Mouse (Mus musculus) embryo, embryonic 11.5 days (tissue): Measurements from ENCODE around the gene Kalrn.

Source experiments
- DNase-seq: peaks from one replicate; pipeline ENCODE4 v3.0.0-alpha.2; 2012; ENCODE audit warnings: low read depth, low spot score

Gene Kalrn

DNA sequence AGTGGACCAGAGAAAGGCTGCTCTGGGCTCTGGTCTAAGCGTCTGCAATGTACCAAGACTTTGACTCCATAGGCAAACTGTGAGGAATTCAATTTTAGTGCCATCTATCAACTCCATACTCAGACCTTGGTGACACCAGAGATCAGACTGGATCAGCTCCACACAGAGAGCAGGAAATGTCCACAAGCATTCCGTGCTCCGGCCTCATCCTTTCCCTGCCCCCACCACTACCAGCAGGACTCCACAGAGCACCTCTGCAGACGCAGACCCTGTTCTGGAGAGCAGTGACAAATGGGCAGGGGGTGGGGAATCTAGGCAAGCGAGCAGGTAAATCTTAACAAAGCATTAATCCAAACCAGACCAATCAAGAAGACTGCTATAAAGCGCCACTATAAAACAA is 15.4 kb downstream of the Kalrn start:
- no peak for DNase-seq

- no peak for DNase-seq
Measured at GRCm38 (mm10) chr16:34552731-34553130, 20.6 kb downstream of the Kalrn start.

DNA sequence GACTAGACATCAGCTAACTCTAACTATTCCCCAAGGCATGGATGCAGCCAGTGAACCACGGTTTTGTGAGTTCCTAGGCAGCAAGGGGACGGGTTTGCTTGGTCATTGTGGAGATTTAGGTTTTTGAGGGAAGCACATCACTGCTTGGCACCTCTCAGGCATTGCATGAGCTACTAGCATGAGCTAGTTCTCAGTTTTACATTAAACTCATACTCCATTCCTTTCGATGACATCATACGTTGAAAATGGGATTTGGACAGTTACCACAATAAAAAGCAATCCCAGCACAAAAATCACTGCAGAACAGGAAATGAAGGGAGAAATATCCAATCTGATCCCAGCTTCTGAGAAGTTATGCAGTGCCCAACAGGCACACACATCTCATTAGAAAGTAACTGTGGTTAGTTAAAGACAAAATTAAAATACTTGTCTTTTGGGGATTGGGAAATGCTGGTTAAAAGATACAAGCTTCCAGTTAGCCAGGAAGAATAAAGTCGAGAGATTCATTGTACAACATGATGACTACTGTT is 23.8 kb downstream of the Kalrn start:
- no peak for DNase-seq

DNA sequence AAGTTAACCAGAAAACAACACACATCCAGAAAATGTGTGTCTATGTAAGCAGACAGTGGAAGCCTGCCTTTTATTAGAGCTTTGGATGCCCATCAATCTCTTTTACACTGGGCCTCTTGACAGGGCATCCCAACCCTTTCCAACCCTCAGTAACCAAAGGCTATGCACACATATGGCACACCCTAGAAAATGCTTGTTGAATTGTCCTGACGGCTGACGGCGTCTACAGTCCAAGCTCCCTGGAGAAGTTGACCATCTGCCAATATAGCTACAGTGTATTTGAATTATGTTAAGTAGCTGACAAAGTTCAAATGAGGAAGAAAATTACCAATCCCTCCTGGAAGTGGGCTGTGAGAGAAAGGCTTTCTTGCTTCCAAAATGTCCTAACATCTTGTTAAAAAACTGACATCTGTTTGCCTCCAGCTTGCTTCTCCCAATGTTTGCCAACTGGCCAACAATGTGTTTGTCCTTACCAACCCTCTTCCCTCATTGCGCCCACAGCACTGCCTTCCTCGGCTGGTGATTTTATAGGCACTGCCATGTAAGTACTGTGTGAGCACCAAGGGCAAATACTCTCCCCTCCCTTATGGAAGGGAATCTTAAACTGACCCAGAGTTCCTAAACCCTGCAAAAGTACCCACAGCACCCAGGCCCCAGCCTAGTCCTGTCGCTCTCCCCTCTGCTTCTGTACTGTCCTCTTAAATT is 26.4 kb downstream of the Kalrn start:
- DNase-seq: no peak

DNA sequence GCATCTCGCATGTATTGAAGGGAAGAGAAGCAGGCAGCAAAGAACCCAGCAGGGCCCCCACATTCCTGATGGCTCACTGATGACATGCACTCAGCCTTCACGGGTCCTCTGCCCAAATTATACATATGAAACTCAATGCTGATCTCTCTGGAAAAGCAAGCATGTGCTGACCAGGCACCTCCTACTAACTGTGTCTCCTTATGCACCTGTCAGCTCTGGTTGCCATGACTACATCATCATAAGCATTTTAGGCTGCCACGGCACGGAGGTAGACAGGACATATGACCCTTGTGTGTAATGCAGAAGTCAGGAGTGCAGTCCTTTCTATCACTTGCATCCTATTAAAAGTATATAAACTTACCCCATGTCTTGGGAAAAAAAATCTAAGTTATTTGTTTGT is 29.6 kb downstream of the Kalrn start:
- no peak for DNase-seq

GRCm38 (mm10) chr16:34542341-34542740 is 31.0 kb downstream of the Kalrn start:
- DNase-seq: no peak

GRCm38 (mm10) chr16:34538679-34539185 is 34.6 kb downstream of the Kalrn start:
- DNase-seq: no peak

GRCm38 (mm10) chr16:34536300-34536699 is 37.0 kb downstream of the Kalrn start:
- DNase-seq: no peak

DNA sequence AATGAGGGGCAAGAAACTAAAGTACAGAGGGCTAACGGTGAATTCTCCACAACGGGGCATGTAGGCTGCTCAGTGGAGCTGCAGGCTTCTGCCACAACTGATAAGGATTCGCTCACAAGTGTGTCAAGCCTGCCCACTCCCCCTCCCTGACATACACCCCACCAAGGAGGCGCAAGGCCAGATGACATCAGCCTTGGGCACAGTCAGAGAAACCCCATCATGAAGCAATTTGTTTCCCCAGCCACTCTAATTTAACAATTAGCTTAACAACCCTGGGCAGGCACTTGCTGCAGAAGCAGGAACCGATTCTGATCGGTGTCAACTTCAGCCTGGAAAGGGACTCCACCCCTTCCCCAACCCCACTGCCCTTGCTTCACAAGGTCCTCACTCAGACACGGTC is 38.2 kb downstream of the Kalrn start:
- no peak for DNase-seq

DNA sequence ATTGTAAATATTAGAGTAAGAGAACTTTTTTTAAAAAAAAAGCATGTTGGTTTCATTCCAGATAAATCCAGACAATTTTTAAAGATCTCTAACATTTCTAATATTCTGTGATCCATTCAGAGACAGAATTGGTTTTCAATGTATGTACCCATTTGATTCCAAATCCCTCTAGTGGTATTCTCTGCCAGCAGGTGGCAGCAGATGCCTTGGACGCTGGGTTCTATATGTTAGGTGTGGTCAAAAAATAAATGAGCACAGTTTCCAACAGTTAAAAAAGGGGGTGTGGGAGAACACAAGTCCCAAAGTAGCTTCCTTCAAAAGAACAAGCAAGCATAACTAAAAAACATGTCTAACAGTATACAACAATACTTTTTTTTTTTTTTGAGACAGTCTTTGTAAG is 41.8 kb downstream of the Kalrn start:
- no peak for DNase-seq

- no peak for DNase-seq
Measured at GRCm38 (mm10) chr16:34530029-34530428, 43.3 kb downstream of the Kalrn start.

GRCm38 (mm10) chr16:34528234-34528983 is 44.9 kb downstream of the Kalrn start:
- DNase-seq: no peak

DNA sequence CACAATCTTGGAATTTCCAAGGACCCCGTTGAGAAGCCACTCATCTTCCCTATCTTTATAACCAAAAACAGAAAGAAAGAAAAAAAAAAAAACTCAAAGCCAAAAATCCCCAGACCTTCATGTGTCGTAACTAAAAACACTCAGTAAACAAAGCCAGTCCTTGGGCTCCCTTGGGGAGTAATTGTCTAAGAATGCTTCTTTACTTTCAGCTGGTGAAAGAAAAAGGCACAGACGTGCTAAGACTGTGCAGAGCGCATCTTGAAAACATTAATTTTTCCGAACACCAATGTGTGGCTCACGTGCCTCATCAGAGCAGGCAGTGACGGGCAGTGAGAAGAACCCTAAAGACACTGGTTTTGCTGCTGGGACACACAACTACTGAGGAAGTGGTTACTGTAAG is 47.0 kb downstream of the Kalrn start:
- DNase-seq: no peak

DNA sequence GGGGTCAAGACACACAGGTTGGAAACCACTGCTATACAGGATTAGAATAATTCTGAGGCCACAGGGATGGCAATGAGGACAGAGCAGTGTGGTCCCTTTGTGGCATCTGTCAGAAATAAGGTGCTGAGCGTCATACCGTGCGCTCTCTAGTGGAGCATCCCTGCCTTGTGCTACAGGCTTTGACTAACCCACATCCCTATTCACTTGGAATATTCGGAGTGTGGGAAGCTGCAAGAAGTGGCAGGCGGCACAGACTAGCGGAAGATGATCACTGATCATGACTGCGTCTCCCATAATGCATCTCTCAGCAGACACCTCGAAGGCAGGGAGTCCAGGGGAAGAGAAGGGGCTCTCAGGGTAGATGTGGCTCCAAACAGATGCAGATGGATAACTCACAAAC is 47.5 kb downstream of the Kalrn start:
- DNase-seq: no peak

DNA sequence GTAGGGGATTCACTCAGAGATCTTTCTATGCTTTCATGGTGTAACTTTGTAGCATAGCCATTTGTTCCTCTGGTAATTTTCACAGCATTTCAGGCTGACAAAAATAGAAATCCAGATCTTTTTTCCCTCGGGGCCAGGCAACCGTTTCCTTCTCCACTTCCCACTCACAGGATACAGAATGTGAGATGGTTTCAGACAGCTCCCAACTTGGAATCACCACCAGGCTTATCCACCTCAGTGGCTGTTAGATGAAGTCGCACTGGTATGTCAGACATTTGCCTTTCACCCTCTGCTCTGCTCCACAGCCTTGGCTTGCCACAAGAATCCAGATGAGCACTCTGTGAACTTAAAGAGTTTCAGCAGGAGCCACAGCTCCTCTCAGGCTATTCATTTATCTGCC is 48.1 kb downstream of the Kalrn start:
- DNase-seq: no peak

- no peak for DNase-seq
Measured at GRCm38 (mm10) chr16:34521061-34521460, 52.3 kb downstream of the Kalrn start.

GRCm38 (mm10) chr16:34516891-34517398 is 56.4 kb downstream of the Kalrn start:
- no peak for DNase-seq

GRCm38 (mm10) chr16:34515485-34515884 is 57.8 kb downstream of the Kalrn start:
- DNase-seq: no peak

DNA sequence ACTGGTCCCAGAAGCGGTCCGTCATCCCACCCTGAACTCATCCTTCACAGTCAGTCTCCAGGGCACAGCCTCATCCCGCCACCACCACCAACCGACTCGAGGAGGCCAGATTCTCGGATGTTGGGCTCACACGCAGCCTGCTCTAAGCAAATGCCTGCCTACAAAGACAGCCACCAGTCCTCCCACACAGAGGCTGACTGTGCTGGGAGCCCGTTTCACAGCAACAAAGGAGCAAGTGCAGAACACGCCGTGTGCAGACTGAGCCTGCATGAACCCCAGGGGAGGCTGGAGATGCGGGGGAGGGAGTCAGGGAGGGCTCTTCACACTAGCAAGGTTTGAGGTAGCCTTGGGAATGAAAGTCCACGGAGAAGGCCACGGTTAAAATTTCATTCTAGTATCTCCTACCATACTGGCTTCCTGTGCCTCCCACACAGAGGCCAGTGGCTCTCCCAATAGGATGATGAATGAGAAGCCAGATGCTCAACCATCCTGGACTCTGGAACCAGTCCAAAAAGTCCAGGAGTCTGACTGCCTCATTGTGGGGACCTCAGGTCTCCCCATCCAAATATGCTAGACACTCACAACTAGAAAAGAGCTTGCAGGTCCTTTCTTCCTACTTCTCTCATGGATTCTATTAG is 59.3 kb downstream of the Kalrn start:
- no peak for DNase-seq

GRCm38 (mm10) chr16:34512326-34512725 is 61.0 kb downstream of the Kalrn start:
- DNase-seq: no peak

- DNase-seq: no peak
Measured at GRCm38 (mm10) chr16:34508125-34508524, 65.2 kb downstream of the Kalrn start.

DNA sequence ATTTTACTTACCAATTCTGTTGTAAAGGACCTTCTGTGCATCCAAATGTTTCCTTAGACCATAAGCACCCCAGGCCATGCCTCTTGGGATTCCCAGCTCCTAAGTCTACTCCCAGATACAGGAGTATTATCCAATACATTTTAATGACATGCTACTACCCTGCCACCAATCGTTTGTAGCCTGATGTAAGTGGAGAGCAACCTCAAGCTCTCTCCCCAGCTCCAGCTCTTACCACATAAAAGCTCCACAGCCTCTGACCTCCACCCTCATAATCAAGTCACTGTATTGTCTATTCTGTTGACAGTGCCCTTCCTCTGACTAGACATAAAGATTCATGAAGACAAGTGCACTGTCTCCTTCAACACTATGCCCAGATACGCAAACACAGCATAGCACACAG is 67.3 kb downstream of the Kalrn start:
- DNase-seq: no peak
